Mouse (Mus musculus) kidney, adult 2 months (tissue): ENCODE results near the gene Dapp1. TPM values are rescaled to one million over a fixed set of nuclear protein-coding genes. Genes with fewer than 3 reads are reported as not detected.
A peak's percentile ranks its signal among the peaks of the same experiment; 100 is the strongest.

Source experiments
- DNase-seq: peaks from one replicate; pipeline ENCODE4 v3.0.0; 2021
- H3K27ac ChIP-seq: fragments of 200-500 bp; 2 replicates; pipeline ENCODE4 v1.5.1; 2012; ENCODE audit warnings: low read depth, low read length, control low read depth, inconsistent platforms; ENCODE audit not compliant: insufficient read depth
- H3K27me3 ChIP-seq: fragments of 200-500 bp; replicated peaks from 2 replicates; pipeline ENCODE4 v1.6.1; 2012; ENCODE audit warnings: mild to moderate bottlenecking, moderate library complexity, low read length, inconsistent platforms; ENCODE audit not compliant: control insufficient read depth, insufficient read depth
- H3K36me3 ChIP-seq: fragments of 200-500 bp; 2 replicates; pipeline ENCODE4 v1.6.1; 2012; ENCODE audit warnings: mild to moderate bottlenecking, moderate library complexity, low read length, inconsistent platforms; ENCODE audit not compliant: control insufficient read depth, insufficient read depth
- H3K4me1 ChIP-seq: fragments of 200-500 bp; 2 replicates; pipeline ENCODE4 v1.6.1; 2011; ENCODE audit warnings: low read length; ENCODE audit not compliant: control insufficient read depth, insufficient read depth
- H3K4me3 ChIP-seq: fragments of 200-500 bp; 2 replicates; pipeline ENCODE4 v1.5.1; 2011; ENCODE audit warnings: mild to moderate bottlenecking, low read depth, low read length, control low read depth; ENCODE audit not compliant: insufficient read depth
- CTCF ChIP-seq: fragments of 200-500 bp; conservative IDR thresholded peaks from 2 replicates; pipeline ENCODE4 v1.5.1; 2011; ENCODE audit warnings: low read depth, mild to moderate bottlenecking, control low read depth, low read length, moderate library complexity, mixed read lengths; ENCODE audit not compliant: insufficient read depth, insufficient read length
- POLR2A ChIP-seq: fragments of 200-500 bp; IDR thresholded peaks from one replicate; pipeline ENCODE4 v1.6.1; 2011; ENCODE audit warnings: low read depth, low read length, control low read depth
- whole genome bisulfite sequencing: fragments of 180-500 bp; shearing (Covaris S2); methylation state at CpG from one replicate; pipeline ENCODE4 v1.1.7; 2018; 5-methylcytosine and 5-hydroxymethylcytosine counted together
- polyA plus RNA-seq: library from polyadenylated mRNA; depleted of rRNA; stranded (reverse); fragments of >200 nt; gene quantifications from 2 replicates; pipeline ENCODE4 v1.2.3, GENCODE M21; 2012

Dapp1 gene
- polyA plus RNA-seq, 1 experiment, result 2.3 TPM

DNA sequence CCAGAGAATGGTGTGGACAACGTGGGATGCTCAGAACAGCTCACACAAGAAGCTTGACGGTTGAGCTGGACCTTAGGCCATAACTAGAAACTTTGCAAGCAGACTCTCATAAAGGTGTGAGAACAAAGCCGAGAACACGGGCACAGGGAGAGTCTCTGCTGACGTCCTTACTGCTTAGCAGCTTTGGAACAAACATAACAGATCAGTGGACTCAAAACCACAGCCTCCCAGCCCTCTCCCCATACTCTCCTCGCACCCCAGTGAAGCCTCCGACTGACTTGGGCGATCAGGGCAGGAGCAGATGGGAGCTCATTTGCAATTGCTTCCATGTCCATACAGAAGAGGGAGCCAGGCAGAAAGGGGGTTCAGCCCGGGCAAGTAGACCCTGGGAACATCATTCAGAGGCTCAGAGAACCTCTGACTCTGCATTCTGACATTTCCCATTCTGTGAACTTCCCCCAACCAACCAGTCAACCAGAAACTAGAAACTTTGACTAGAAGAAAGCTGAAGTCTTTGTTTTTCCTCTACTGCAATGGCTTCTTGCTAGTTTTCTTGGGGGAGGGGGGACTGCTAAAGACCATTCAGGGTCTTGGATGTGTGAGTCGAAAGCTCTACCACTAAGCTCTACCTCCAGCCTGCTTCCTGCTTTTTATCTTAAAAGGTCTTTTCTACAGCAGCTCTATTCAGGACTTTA, 31.0 kb downstream of the Dapp1 start:
- no peak for DNase-seq
- Histone ChIP-seq H3K27ac (no peak overlapping the region), H3K4me1 (no peaks in the 10 kb centered on the region), H3K36me3 (no peaks in the 10 kb centered on the region), H3K4me3 (no peak overlapping the region), H3K27me3 (no peaks in the 10 kb centered on the region)
- WGBS, result 85% methylated on average over 10 of the region's 10 CpGs
- TF ChIP-seq POLR2A (no peak), CTCF (no peak)

DNA sequence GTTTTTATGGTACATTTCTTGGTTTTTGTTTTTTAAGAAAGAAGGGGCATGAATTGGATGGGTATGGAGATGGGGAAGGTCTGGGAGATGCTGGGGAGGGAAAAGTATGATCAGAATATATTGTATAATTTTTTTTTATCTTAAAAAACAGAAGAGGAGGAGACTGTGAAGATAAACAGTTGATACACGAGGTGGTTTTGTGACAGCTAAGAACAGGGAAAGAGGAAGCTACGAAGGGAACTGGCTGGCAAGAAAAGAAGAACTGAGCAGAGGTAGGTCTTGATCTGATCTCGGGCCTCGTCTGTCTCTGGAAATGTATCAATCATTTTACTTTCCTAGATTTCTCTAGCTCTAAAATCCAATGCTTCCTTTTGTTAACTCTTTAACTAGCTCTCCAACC, 33.8 kb downstream of the Dapp1 start:
- no peak for TF ChIP-seq CTCF
- TF ChIP-seq POLR2A, result no peak
- no peaks in the 10 kb centered on the region for H3K27me3 ChIP-seq
- no peak overlapping the region for H3K27ac ChIP-seq
- H3K4me3 ChIP-seq, result no peak overlapping the region
- no peaks in the 10 kb centered on the region for H3K36me3 ChIP-seq
- WGBS, result 85% methylated on average over 4 of the region's 4 CpGs
- H3K4me1 ChIP-seq, result no peaks in the 10 kb centered on the region
- no peak for DNase-seq

DNA sequence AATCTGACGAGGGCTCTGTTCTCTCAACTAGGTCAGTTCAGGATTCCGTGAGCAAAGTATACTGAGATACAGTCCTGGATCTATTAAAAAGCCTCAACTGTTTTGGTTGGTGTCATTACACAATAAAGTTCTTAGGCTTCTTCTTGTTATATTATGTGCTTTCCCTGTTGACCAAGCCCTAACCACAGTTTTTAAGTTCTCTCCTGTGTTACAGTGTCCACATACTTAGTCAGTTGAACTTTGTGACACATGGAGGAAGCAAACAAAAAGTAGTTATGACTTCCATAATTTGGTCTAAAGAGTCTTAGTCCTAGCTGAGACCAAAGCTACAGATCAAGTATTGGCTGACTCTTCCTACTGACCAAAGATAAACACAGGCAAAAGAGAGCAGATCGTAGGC, 34.5 kb downstream of the Dapp1 start:
- H3K36me3 ChIP-seq, result no peaks in the 10 kb centered on the region
- no peak overlapping the region for H3K27ac ChIP-seq
- H3K4me1 ChIP-seq, result no peaks in the 10 kb centered on the region
- TF ChIP-seq POLR2A (no peak), CTCF (no peak)
- H3K27me3 ChIP-seq, result no peaks in the 10 kb centered on the region
- no peak for DNase-seq
- no peak overlapping the region for H3K4me3 ChIP-seq
- 91% methylated on average over 3 of the region's 3 CpGs for WGBS

DNA sequence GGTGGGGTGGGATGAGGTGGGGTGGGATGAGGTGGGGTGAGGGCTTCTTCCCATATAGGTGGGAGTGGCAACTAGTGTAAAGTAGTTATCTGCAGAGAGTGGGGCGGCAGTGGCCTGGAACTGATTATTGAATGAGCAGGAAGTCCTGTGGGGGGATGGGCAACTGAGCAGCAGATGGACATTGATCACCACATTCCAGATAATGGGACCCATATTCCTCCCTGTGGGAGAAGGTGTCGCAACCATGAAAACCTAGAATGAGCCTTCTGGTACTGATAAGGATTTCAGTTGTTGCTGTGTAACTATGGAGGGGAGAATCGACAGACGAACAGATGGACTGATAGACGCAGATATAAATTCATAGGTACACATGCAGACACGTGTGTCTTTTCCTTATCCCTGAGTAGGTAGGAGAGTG, 37.6 kb downstream of the Dapp1 start:
- H3K4me1 ChIP-seq, result no peaks in the 10 kb centered on the region
- no peak overlapping the region for H3K4me3 ChIP-seq
- DNase-seq, result no peak
- H3K27ac ChIP-seq, result no peak overlapping the region
- no peak for TF ChIP-seq CTCF
- H3K27me3 ChIP-seq, result no peaks in the 10 kb centered on the region
- no peaks in the 10 kb centered on the region for H3K36me3 ChIP-seq
- 93% methylated on average over 6 of the region's 6 CpGs for WGBS

DNA sequence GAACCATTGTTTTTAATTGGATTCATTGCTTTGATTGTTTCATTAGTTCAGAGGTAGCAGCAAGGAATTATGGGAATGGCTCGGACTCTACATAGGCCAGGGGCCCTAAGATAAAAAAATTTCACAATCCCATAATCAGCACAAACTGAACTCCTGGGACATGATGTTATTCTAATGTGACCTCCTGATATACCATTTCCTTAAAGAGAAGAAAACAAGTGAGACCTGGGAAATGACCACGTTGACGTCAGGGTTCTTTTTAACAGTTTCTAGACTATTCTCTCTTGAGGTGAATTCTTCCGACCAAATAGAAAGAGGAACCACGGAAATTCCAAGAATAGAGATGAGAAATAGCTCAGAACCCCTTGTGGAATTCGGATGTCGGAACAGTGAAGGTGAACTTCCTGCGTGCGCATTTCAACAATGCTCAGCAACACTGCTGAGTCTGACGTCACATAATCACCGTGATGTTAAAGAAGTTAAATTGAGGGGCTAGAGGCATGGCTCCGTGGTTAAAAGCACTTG, 39.2 kb downstream of the Dapp1 start:
- no peak overlapping the region for H3K4me3 ChIP-seq
- H3K27me3 ChIP-seq, result no peaks in the 10 kb centered on the region
- no peak for TF ChIP-seq CTCF
- no peak for TF ChIP-seq POLR2A
- WGBS, result 89% methylated on average over 12 of the region's 12 CpGs
- no peaks in the 10 kb centered on the region for H3K36me3 ChIP-seq
- no peak overlapping the region for H3K27ac ChIP-seq
- H3K4me1 ChIP-seq, result no peaks in the 10 kb centered on the region
- no peak for DNase-seq

DNA sequence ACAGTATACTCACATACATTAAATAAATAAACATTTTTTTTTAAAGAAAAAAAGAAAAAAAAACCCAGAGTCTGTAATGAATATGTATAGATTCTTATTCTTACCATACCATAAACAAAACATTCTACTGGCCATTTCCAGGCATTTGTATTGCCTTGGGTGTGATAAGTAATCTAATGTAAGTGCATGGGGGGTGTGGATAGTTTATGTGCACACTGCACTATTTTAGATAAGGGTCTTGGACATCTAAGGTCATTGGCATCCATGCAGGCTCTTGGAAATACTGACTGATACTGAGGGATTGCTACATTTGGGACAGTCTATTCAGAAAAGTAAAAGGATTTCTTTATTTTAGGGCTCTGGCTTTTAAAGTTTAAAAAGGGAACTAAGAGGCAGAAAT, 39.8 kb downstream of the Dapp1 start:
- DNase-seq, result no peak
- no peak overlapping the region for H3K27ac ChIP-seq
- no peak for TF ChIP-seq POLR2A
- TF ChIP-seq CTCF, result no peak

DNA sequence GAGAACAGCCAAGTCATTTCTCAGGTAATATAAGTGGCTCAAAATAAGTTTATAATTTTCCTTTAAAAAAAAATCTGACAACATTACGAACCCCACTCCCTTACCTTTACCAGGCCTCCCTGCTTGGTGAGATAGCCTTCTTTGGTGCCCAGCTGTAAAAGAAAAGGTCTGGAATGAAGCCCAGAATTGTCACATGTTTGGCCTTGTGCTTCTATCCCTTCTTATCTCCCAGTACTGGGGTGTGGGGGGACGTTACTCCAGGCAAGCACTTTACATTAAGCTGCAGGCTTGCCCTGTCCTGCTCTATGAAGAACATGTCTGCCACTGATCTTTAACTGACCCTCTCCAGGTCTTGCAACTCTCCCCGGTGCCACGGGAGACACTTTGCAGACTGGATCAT, 40.6 kb downstream of the Dapp1 start:
- TF ChIP-seq CTCF (no peak), POLR2A (no peak)
- Histone ChIP-seq H3K4me3 (no peak overlapping the region), H3K36me3 (no peaks in the 10 kb centered on the region), H3K27me3 (no peaks in the 10 kb centered on the region), H3K27ac (no peak overlapping the region), H3K4me1 (no peaks in the 10 kb centered on the region)
- 67% methylated on average over 4 of the region's 4 CpGs for WGBS
- DNase-seq, result peak; percentile 6

More for the DNA sequence above, 39.8 kb downstream of the Dapp1 start:
- H3K27me3 ChIP-seq, result no peaks in the 10 kb centered on the region
- H3K4me3 ChIP-seq, result no peak overlapping the region
- H3K36me3 ChIP-seq, result no peaks in the 10 kb centered on the region
- H3K4me1 ChIP-seq, result no peaks in the 10 kb centered on the region

DNA sequence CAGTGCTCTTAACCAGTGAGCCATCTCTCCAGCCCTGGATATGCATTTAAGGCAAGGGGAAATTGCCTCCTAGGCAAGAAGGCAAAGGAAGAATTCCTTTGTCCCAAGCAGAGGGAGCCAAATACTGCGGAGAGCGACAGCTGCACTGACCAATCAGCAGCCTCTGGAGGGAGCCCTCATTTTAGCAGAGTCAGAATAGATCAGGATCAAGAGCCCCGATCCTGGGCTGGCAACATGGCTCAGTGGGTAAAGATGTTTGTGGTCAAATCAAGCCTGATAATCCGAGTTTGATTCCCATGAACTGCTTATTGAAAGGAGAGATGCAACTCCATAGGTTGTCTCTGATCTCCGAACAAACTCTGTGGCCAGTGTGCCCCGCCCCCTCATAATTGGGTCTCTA, 42.7 kb downstream of the Dapp1 start:
- H3K4me1 ChIP-seq, result no peaks in the 10 kb centered on the region
- WGBS, result 54% methylated on average over 6 of the region's 6 CpGs
- no peaks in the 10 kb centered on the region for H3K27me3 ChIP-seq
- H3K4me3 ChIP-seq, result no peak overlapping the region
- H3K36me3 ChIP-seq, result no peaks in the 10 kb centered on the region
- DNase-seq, result peak; percentile 43
- H3K27ac ChIP-seq, result no peak overlapping the region
- TF ChIP-seq POLR2A, result no peak
- peak; percentile 27; the same call in 1 of the 2 replicates for TF ChIP-seq CTCF
